Mouse (Mus musculus) small intestine, adult 10 weeks (tissue): ENCODE measurements around the gene Nek8. TPM values are rescaled to one million over a fixed set of nuclear protein-coding genes. Genes with fewer than 3 reads are reported as not detected.

ENCODE experiments used
- polyA plus RNA-seq: library from polyadenylated mRNA; stranded (reverse); fragments of 350-450 nt; fragmentation: Illumina TruSeq; extraction: RNeasy Lipid Tissue Mini Kit (QIAGEN cat#74804); gene quantifications from one replicate; pipeline ENCODE4 v1.2.3, GENCODE M21; 2014; ENCODE audit warnings: low replicate concordance

Gene Nek8
- polyA plus RNA-seq = 0.97 TPM

GRCm38 (mm10) chr11:78176402-78176862, at the start of gene Nek8, which contains the start of gene Tlcd1:
Nek8 (minus strand) TSS chr11:78176675.
Tlcd1 (plus strand) TSS chr11:78176711.

DNA sequence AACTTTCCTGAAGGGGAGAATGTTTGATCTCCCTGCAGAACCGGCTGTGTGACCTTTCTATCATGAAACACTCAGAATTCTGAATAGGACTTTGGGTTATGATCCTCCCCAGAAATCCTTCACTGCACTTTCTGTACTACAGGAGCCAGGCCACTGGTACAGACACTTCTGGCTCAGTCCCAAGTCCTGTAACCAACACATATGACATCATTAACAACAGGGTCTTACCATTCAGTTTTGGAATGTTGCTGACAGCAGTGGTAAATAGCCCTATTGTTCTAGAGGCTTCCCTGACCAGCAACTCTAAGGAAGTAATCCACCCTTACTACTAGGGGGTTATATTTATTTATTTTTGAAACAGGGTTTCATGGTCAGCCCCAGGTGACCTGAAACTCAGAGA, 16.6 kb upstream of the Nek8 start, which contains the start of gene Proca1:
Gene Proca1, plus strand, starts transcription at position 280 of the 400 bp plus-strand sequence.

GRCm38 (mm10) chr11:78188331-78189233, 12.1 kb upstream of the Nek8 start, which contains the start of gene Rab34:
Rab34 (plus strand) TSS chr11:78188430.

GRCm38 (mm10) chr11:78182961-78183844, 6.7 kb upstream of the Nek8 start, which contains the start of gene Rpl23a:
Rpl23a (minus strand) TSS chr11:78183584.

GRCm38 (mm10) chr11:78164924-78165760, 11.3 kb downstream of the Nek8 start, which contains the start of gene Traf4:
Traf4 (minus strand) TSS chr11:78165589.

Other genes starting within 250 kb of the Nek8 start
- not detected for gene Sez6, start 245.9 kb downstream of the Nek8 start, polyA plus RNA-seq
- gene Phf12, start 193.9 kb downstream of the Nek8 start, polyA plus RNA-seq = 12.8 TPM
- 1.0 TPM for gene Dhrs13, start 144.4 kb downstream of the Nek8 start, polyA plus RNA-seq
- gene Flot2, start 138.7 kb downstream of the Nek8 start, polyA plus RNA-seq = 0.37 TPM
- gene Eral1, start 96.3 kb downstream of the Nek8 start, polyA plus RNA-seq = 2.7 TPM
- 7.3 TPM for gene Fam222b, start 82.0 kb downstream of the Nek8 start, polyA plus RNA-seq
- 1.4 TPM for gene Traf4, start 11.1 kb downstream of the Nek8 start, polyA plus RNA-seq
- 5.6 TPM for gene Tlcd1, start within 50 bp of the Nek8 start, polyA plus RNA-seq
- gene Rpl23a, start 6.9 kb upstream of the Nek8 start, polyA plus RNA-seq = 432 TPM
- gene Rab34, start 11.8 kb upstream of the Nek8 start, polyA plus RNA-seq = 0.93 TPM
- gene Proca1, start 16.7 kb upstream of the Nek8 start, polyA plus RNA-seq = 0.89 TPM
- 15.0 TPM for gene Sdf2, start 69.1 kb upstream of the Nek8 start, polyA plus RNA-seq
- gene Supt6, start 69.3 kb upstream of the Nek8 start, polyA plus RNA-seq = 7.2 TPM
- gene 2610507B11Rik, start 85.1 kb upstream of the Nek8 start, polyA plus RNA-seq = 55.5 TPM
- gene BC030499, start 114.2 kb upstream of the Nek8 start, polyA plus RNA-seq = 1.5 TPM
- gene Spag5, start 124.9 kb upstream of the Nek8 start, polyA plus RNA-seq = 8.9 TPM
- 3.8 TPM for gene Aldoc, start 146.3 kb upstream of the Nek8 start, polyA plus RNA-seq
- gene Pigs, start 151.7 kb upstream of the Nek8 start, polyA plus RNA-seq = 1.9 TPM
- not detected for gene Unc119, start 166.8 kb upstream of the Nek8 start, polyA plus RNA-seq
- not detected for gene Foxn1, start 209.9 kb upstream of the Nek8 start, polyA plus RNA-seq
- gene Slc13a2, start 245.5 kb upstream of the Nek8 start, polyA plus RNA-seq = 6.7 TPM